Mouse (Mus musculus): ENCODE data around the gene Cd2. TPM values are rescaled to one million over a fixed set of nuclear protein-coding genes. Genes with fewer than 3 reads are reported as not detected.

Gene Cd2
- polyA plus RNA-seq, 1 experiment from 2014 or later = 0.17 TPM

GRCm38 (mm10) chr3:101279561-101279960 is 8.2 kb downstream of the Cd2 start:
- no peak for ATAC-seq (ENCODE audit: low read depth)
- Histone ChIP-seq H3K4me3 (ENCODE audit: low read depth, low read length) (no peak overlapping the region), H3K4me1 (ENCODE audit: control insufficient read depth, insufficient read depth, low read length) (no peaks in the 10 kb centered on the region), H3K4me2 (ENCODE audit: low read depth, low read length) (no peak overlapping the region), H3K9me3 (ENCODE audit: control insufficient read depth, low read length) (no peaks in the 10 kb centered on the region), H3K27me3 (ENCODE audit: control insufficient read depth, insufficient read depth, low read length) (no peaks in the 10 kb centered on the region), H3K9ac (replicated peaks; ENCODE audit: low read depth, low read length) (no peak overlapping the region), H3K36me3 (ENCODE audit: control insufficient read depth, insufficient read depth, low read length) (no peaks in the 10 kb centered on the region), H3K27ac (ENCODE audit: low read depth, low read length) (no peak overlapping the region)
- 83% methylated on average over 10 of the region's 10 CpGs for WGBS

GRCm38 (mm10) chr3:101278396-101278795 is 9.3 kb downstream of the Cd2 start:
- Histone ChIP-seq H3K4me1 (ENCODE audit: control insufficient read depth, insufficient read depth, low read length) (no peaks in the 10 kb centered on the region), H3K27me3 (ENCODE audit: control insufficient read depth, insufficient read depth, low read length) (no peaks in the 10 kb centered on the region), H3K9ac (replicated peaks; ENCODE audit: low read depth, low read length) (no peak overlapping the region), H3K36me3 (ENCODE audit: control insufficient read depth, insufficient read depth, low read length) (no peaks in the 10 kb centered on the region), H3K4me3 (ENCODE audit: low read depth, low read length) (no peak overlapping the region), H3K9me3 (ENCODE audit: control insufficient read depth, low read length) (no peaks in the 10 kb centered on the region), H3K27ac (ENCODE audit: low read depth, low read length) (no peak overlapping the region), H3K4me2 (ENCODE audit: low read depth, low read length) (no peak overlapping the region)
- WGBS = 92% methylated on average over 5 of the region's 5 CpGs
- ATAC-seq (ENCODE audit: low read depth) = no peak

- no peak overlapping the region for H3K4me2 ChIP-seq (ENCODE audit: low read depth, low read length)
- 92% methylated on average over 4 of the region's 4 CpGs for WGBS
These were observed 9.9 kb downstream of the Cd2 start for GRCm38 (mm10) chr3:101277830-101278229.

GRCm38 (mm10) chr3:101276501-101277320 is 11.0 kb downstream of the Cd2 start:
- Histone ChIP-seq H3K9me3 (ENCODE audit: control insufficient read depth, low read length) (no peaks in the 10 kb centered on the region), H3K4me3 (ENCODE audit: low read depth, low read length) (no peak overlapping the region), H3K27me3 (ENCODE audit: control insufficient read depth, insufficient read depth, low read length) (no peaks in the 10 kb centered on the region), H3K27ac (ENCODE audit: low read depth, low read length) (no peak overlapping the region), H3K36me3 (ENCODE audit: control insufficient read depth, insufficient read depth, low read length) (no peaks in the 10 kb centered on the region), H3K9ac (replicated peaks; ENCODE audit: low read depth, low read length) (no peak overlapping the region), H3K4me1 (ENCODE audit: control insufficient read depth, insufficient read depth, low read length) (no peaks in the 10 kb centered on the region), H3K4me2 (ENCODE audit: low read depth, low read length) (no peak overlapping the region)
- 73% methylated on average over 12 of the region's 12 CpGs for WGBS
- ATAC-seq (ENCODE audit: low read depth) = no peak

More at GRCm38 (mm10) chr3:101277830-101278229, 9.9 kb downstream of the Cd2 start:
- Histone ChIP-seq H3K4me1 (ENCODE audit: control insufficient read depth, insufficient read depth, low read length) (no peaks in the 10 kb centered on the region), H3K27ac (ENCODE audit: low read depth, low read length) (no peak overlapping the region), H3K27me3 (ENCODE audit: control insufficient read depth, insufficient read depth, low read length) (no peaks in the 10 kb centered on the region), H3K9me3 (ENCODE audit: control insufficient read depth, low read length) (no peaks in the 10 kb centered on the region), H3K4me3 (ENCODE audit: low read depth, low read length) (no peak overlapping the region), H3K9ac (replicated peaks; ENCODE audit: low read depth, low read length) (no peak overlapping the region), H3K36me3 (ENCODE audit: control insufficient read depth, insufficient read depth, low read length) (no peaks in the 10 kb centered on the region)
- no peak for ATAC-seq (ENCODE audit: low read depth)

GRCm38 (mm10) chr3:101275636-101276300 is 12.0 kb downstream of the Cd2 start:
- no peak for ATAC-seq (ENCODE audit: low read depth)
- H3K4me2 ChIP-seq (ENCODE audit: low read depth, low read length) = no peak overlapping the region
- no peaks in the 10 kb centered on the region for H3K4me1 ChIP-seq (ENCODE audit: control insufficient read depth, insufficient read depth, low read length)
- no peak overlapping the region for H3K9ac ChIP-seq (replicated peaks; ENCODE audit: low read depth, low read length)
- 89% methylated on average over 16 of the region's 16 CpGs for WGBS
- H3K27me3 ChIP-seq (ENCODE audit: control insufficient read depth, insufficient read depth, low read length) = no peaks in the 10 kb centered on the region
- H3K27ac ChIP-seq (ENCODE audit: low read depth, low read length) = no peak overlapping the region
- H3K4me3 ChIP-seq (ENCODE audit: low read depth, low read length) = no peak overlapping the region
- H3K36me3 ChIP-seq (ENCODE audit: control insufficient read depth, insufficient read depth, low read length) = no peaks in the 10 kb centered on the region
- H3K9me3 ChIP-seq (ENCODE audit: control insufficient read depth, low read length) = no peaks in the 10 kb centered on the region

GRCm38 (mm10) chr3:101274794-101275193 is 12.9 kb downstream of the Cd2 start:
- Histone ChIP-seq H3K27ac (ENCODE audit: low read depth, low read length) (no peak overlapping the region), H3K27me3 (ENCODE audit: control insufficient read depth, insufficient read depth, low read length) (no peaks in the 10 kb centered on the region), H3K4me2 (ENCODE audit: low read depth, low read length) (no peak overlapping the region), H3K4me1 (ENCODE audit: control insufficient read depth, insufficient read depth, low read length) (no peaks in the 10 kb centered on the region), H3K36me3 (ENCODE audit: control insufficient read depth, insufficient read depth, low read length) (no peaks in the 10 kb centered on the region), H3K9ac (replicated peaks; ENCODE audit: low read depth, low read length) (no peak overlapping the region), H3K4me3 (ENCODE audit: low read depth, low read length) (no peak overlapping the region), H3K9me3 (ENCODE audit: control insufficient read depth, low read length) (no peaks in the 10 kb centered on the region)
- no peak for ATAC-seq (ENCODE audit: low read depth)
- 90% methylated on average over 3 of the region's 3 CpGs for WGBS

GRCm38 (mm10) chr3:101274041-101274770 is 13.5 kb downstream of the Cd2 start:
- no peaks in the 10 kb centered on the region for H3K4me1 ChIP-seq (ENCODE audit: control insufficient read depth, insufficient read depth, low read length)
- H3K9ac ChIP-seq (replicated peaks; ENCODE audit: low read depth, low read length) = no peak overlapping the region
- H3K27ac ChIP-seq (ENCODE audit: low read depth, low read length) = no peak overlapping the region
- H3K36me3 ChIP-seq (ENCODE audit: control insufficient read depth, insufficient read depth, low read length) = no peaks in the 10 kb centered on the region
- no peak overlapping the region for H3K4me3 ChIP-seq (ENCODE audit: low read depth, low read length)
- H3K27me3 ChIP-seq (ENCODE audit: control insufficient read depth, insufficient read depth, low read length) = no peaks in the 10 kb centered on the region
- no peak for ATAC-seq (ENCODE audit: low read depth)
- H3K9me3 ChIP-seq (ENCODE audit: control insufficient read depth, low read length) = no peaks in the 10 kb centered on the region
- 79% methylated on average over 12 of the region's 12 CpGs for WGBS
- H3K4me2 ChIP-seq (ENCODE audit: low read depth, low read length) = no peak overlapping the region

- ATAC-seq (ENCODE audit: low read depth) = no peak
- Histone ChIP-seq H3K4me2 (ENCODE audit: low read depth, low read length) (no peak overlapping the region), H3K4me3 (ENCODE audit: low read depth, low read length) (no peak overlapping the region), H3K9ac (replicated peaks; ENCODE audit: low read depth, low read length) (no peak overlapping the region), H3K27ac (ENCODE audit: low read depth, low read length) (no peak overlapping the region), H3K9me3 (ENCODE audit: control insufficient read depth, low read length) (no peaks in the 10 kb centered on the region), H3K36me3 (ENCODE audit: control insufficient read depth, insufficient read depth, low read length) (no peaks in the 10 kb centered on the region), H3K4me1 (ENCODE audit: control insufficient read depth, insufficient read depth, low read length) (no peaks in the 10 kb centered on the region), H3K27me3 (ENCODE audit: control insufficient read depth, insufficient read depth, low read length) (no peaks in the 10 kb centered on the region)
- WGBS = 71% methylated on average over 1 of the region's 1 CpGs
These were observed 15.6 kb downstream of the Cd2 start for GRCm38 (mm10) chr3:101272166-101272565.

- Histone ChIP-seq H3K4me2 (ENCODE audit: low read depth, low read length) (no peak overlapping the region), H3K9ac (replicated peaks; ENCODE audit: low read depth, low read length) (no peak overlapping the region), H3K4me1 (ENCODE audit: control insufficient read depth, insufficient read depth, low read length) (no peaks in the 10 kb centered on the region), H3K27me3 (ENCODE audit: control insufficient read depth, insufficient read depth, low read length) (no peaks in the 10 kb centered on the region), H3K27ac (ENCODE audit: low read depth, low read length) (no peak overlapping the region), H3K36me3 (ENCODE audit: control insufficient read depth, insufficient read depth, low read length) (no peaks in the 10 kb centered on the region), H3K9me3 (ENCODE audit: control insufficient read depth, low read length) (no peaks in the 10 kb centered on the region), H3K4me3 (ENCODE audit: low read depth, low read length) (no peak overlapping the region)
- WGBS = 95% methylated on average over 5 of the region's 5 CpGs
- no peak for ATAC-seq (ENCODE audit: low read depth)
These were observed 16.9 kb downstream of the Cd2 start for GRCm38 (mm10) chr3:101270833-101271232.

Data from neural tube, embryonic 14.5 days (tissue).